Mouse (Mus musculus) thymus, adult 2 months (tissue): Measurements from ENCODE around the gene Panx3.

Source experiments
- CTCF ChIP-seq: fragments of 200-500 bp; IDR thresholded peaks from 2 replicates; pipeline ENCODE4 v1.5.1; 2012; ENCODE audit warnings: mild to moderate bottlenecking, control low read depth, low read length, moderate library complexity, borderline replicate concordance; ENCODE audit not compliant: control insufficient read depth, poor library complexity, insufficient read depth; ENCODE audit errors: extremely low read depth
- POLR2A ChIP-seq: fragments of 200-500 bp; IDR thresholded peaks from 2 replicates; pipeline ENCODE4 v1.6.1; 2012; ENCODE audit warnings: mild to moderate bottlenecking, low read length, control low read depth, moderate library complexity; ENCODE audit not compliant: control insufficient read depth, poor library complexity, insufficient read depth; ENCODE audit errors: extremely low read depth

- no peak for TF ChIP-seq POLR2A
- no peak for TF ChIP-seq CTCF
These were observed 44.5 kb downstream of the Panx3 start for GRCm38 (mm10) chr9:37624502-37624901.
